Mouse (Mus musculus) ES-CJ7 (cell line): Measurements from ENCODE around the gene Siah2.

Source experiments
- DNase-seq: peaks from one replicate; pipeline ENCODE4 v3.0.0; 2011; ENCODE audit warnings: low read depth, low spot score

Siah2 gene

DNA sequence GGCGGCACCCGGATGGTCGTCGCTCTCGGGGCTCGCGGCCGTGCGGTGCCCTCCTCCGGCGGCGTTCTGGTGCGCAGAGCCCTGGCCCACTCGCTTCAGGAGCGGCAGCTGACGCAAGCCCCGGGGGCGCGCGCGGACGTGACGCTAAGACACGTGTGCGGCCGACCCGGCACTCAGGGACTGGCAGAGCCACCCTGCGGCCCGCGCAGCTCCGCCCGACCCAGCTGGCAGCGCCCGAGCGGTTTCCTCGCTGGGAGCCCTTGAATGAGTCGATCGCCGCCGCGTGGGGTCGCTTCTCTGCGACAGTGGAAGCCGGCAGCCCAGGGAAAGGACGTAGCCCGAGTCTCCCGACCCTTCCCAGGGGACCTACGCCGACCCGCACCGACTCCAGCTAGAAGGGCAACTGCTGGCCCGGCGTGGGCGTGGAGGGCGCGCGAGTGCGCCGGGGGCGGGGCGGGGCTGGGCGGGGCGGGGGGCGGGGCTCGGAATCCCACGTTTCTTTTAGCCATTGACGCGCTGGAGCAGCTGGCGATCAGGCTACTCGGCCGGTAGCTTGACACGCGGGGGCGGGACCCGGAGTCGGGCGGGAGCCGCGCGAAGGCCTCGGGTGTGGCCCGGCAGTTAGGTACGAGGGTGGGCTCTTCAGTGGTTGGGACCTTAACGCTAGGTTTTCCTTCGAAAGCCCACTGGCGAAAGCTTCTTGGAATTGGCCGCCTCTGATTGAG lies at the start of gene Siah2:
TSS of gene Siah2 (minus strand) at position 404 of the 725 bp plus-strand sequence.
- peak; percentile 72 for DNase-seq

DNA sequence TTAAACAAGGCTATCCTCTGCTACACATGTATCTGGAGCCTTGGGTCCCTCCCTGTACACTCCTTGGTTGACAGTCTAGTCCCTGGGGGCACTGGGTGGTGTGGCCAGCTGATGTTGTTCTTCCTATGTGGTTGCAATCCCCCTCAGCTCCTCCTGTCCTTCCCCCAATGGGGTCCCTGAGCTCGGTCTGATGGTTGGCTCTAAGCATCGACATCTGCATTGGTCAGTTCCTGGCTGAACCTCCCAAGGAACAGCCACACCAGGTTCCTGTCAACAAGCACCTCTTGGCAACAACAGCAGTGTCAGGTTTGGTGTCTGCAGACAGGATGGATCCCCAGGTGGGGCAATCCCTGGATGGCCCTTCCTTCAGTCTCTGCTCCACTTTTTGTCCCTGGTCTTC lies 47.3 kb upstream of the Siah2 start:
- DNase-seq: no peak

DNA sequence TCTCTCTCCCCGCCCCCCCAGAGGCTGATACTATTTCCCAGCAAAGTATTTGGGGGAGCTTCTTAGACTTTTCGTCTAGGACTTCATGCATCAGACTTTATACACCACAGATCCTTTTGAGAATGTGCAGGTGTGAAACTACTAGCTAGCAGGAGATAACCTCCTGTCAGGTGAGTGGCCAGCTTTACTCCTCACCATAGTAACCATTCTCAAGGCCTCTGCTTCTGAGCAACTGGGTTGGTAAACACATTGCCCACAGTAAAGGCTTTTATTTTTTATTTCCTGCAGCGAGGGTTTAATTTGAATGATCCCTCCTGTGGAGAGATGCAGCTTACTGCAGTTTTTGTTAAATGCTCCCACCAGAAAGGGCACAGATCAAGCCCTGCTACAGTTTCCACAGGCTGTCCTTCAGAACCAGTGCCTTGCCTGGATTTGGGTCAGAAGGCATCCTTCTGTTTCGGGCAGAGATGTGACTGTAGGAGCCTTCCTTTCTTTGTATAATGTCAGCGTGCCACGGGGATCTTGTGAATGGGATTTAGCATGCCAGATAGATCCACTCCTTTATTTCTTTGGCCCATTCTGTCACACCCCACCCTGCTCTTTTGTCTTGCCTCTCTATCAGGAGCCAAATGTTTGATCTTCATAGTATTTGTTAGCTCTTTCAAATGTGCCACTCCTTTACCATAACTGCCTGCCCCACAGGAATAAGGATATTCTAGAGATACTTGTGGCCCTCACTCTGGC lies 46.3 kb upstream of the Siah2 start:
- DNase-seq: peak; percentile 8

DNA sequence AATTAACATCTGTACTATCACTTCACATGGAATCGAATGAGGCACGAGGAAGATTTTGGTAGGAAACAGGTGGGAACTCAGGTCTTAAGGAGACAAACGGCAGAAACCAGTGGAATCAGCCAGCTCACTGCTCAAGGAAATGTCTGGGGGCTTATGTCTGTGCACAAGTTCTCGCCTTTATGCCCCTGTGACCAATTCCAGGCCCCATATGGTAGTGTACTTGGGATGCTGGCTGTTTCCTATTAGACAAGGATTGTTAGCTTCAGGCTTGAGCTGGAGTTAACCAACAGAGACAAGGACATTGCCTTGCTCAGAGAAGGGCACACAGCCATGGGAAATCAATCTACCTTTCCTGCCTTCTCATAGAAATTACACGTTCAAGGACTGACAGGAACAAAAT lies 39.3 kb upstream of the Siah2 start:
- no peak for DNase-seq

DNA sequence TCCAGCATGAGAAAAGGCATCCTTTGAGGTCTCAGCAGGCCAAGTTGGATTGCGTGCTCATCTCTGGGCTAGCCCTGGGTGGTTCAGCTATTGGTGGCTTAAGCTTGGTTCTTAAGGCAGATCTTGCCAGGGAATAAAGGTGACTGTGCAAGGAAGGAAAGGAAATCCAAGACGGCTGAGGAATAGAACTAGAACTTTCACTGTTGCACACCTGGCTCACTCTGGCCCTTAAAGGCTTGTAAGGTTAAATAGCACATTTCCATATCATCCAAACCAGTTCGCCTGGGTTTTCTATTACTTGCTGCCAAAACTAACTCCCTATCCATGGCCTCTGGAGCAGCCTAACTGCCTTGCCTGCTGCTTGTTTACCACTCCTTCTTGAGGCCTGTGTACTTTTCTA lies 38.4 kb upstream of the Siah2 start:
- no peak for DNase-seq

DNA sequence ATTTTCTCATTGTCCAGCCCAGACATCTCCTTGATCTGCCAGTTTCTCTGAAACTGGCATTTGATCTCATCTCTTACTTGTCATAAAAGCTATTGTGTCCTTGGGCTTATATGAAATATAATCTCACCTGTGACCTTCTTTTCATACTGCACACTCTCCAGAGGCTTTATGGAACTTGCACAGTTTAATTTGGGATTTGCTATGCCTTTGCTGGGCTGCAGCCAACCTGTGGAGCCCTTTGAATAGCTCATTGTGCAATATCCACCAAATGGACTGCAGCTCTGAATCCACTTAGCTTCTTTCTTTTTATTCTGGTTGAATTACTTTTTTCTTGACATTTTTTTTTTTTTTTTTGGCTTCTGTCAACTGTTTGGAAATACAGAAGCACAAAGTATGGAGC lies 37.3 kb upstream of the Siah2 start:
- DNase-seq: no peak

DNA sequence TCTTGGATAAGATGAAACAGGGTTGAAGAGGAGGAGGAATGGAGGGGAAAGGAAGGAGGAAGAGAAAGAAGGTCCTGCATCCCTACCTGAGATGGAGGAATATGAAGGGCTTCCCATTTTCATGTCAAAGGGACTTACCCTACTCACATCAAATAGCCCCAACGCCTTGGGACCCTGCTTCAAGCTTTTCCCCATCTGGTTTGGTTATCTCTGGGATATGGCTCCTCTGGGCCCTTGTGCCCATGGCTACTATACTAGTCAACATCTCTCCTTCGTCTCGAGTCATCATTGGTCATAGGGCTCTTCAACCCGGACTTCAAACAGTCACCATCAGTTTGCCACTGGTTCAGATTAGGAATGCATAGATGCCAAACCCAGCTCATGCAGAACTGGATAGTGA lies 35.4 kb upstream of the Siah2 start:
- no peak for DNase-seq

DNA sequence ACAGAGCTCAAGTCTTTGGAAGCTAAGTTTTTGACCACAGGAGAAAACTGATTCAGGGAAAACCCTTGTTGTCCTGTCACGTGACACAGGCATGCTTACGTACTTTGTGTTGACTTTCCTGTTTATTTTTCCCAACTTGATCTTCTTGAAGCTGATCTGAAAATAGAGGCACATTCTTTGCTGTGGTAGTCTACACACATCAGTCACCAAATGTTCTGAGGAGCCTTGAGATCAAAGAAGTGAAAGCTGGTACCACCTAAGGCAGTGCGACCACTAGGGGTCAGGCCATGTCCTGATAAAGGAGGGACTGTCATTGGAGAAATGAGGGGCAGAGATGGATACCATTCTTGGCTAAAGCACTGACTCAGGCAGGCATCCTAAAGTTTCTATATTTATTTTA lies 34.8 kb upstream of the Siah2 start:
- peak; percentile 33 for DNase-seq

DNA sequence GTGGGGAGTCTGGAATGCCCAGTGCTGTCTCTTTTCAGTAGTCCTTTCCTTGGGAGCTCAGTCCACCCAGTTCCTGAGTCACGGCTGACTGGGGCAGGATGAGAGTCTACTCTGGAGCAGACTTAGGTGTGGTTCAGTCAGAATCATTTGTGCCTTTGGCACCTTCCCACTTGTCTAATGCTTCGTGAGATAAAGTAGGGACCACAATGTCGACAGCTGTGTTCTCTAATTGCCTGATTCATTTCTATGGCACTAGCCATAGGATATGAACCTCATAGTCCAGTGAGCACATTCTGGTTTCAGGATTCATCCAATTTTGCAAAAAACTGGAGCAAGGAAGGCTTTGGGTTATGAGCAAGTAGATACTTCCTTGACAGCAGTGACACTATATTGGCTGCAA lies 34.2 kb upstream of the Siah2 start:
- no peak for DNase-seq

DNA sequence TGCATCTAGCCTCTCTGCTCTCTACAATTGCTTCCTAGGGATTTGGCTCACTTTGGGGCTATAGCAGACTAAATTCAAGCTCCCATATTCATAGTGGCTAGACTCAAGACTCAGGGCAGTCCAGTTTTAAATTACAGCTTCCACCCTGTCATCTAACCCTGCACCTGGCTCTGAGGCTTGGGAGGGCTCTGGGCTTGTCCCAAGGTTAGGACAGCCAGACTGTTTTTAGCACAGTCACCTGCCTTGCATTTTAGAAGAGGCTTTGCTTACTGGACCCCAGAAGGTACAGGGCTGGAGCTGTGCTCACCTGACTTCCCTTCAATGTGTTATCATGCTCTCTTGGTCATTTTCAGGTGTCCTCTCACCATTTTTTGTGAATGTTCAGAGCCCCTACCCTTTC lies 32.6 kb upstream of the Siah2 start:
- DNase-seq: no peak

DNA sequence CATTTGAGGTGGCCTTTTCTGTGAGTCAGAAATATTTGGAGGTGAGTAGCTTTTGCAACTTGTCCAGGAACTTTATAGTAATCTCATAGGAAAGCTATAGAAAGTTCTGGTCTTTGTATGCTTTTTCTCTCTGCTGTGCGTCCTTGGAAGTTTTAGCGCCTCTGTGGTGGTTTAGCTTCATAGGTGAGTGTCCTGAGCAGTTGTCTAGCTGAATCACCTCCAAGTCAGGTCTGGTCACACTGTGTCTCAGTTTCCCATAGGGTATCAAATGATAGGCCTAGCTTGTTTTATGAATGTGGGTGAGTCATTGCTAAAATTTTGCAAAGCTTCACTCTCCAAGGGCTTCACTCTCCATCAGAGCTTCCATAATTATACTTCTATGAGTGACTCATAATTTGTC lies 31.5 kb upstream of the Siah2 start:
- no peak for DNase-seq

DNA sequence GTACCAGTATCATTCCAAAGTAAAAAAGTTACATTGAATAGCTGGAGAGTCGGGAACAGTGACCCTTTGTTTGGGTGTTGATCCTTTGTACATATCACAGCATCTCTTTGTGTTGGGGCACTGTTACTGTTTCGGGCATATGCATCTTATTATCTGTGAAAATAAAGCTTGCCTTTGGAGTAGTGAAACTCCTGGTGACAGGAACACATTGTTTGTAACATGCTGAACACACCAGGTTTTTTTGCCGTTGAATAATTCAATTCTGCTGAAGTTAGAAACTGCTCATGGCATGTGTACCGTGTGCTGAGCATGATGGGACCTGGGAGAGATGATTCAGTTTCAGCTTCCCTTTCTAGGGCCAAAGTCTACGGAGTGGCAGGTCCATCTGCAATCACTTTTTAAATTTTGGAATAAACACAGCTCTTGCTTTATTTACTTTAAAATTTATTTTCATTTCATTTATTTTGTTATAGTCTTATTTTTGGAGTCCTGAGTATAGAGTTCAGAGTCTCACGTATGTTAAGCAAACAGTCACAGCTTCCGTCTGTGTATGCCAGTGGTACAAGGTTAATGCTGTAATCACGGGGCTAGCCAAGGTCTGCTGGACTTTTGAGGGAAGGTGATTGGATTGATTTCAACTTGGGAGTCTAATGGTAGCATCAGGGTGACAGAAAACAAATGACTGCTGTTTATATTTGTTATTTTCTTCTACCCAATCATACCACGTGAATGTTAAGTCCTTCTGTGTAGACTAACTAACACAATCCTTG lies 27.4 kb upstream of the Siah2 start:
- DNase-seq: no peak

DNA sequence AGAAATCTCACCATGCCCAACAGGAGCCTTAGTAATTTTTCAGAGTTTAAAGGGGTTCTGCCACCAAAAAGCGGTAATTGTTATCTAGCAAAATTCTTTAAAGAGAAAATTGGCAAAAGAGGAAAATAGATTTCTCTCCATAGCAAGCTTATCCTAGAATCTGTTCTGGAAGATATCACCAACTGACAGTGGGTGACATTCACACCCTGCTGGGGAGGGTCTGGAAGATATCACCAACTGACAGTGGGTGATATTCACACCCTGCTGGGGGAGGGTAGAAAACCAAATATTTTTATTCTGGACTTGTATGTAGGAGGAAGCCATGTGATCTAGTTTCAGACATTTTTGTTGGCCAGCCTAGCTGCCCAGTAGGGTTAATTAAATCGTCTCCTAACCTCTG lies 24.5 kb upstream of the Siah2 start:
- no peak for DNase-seq

DNA sequence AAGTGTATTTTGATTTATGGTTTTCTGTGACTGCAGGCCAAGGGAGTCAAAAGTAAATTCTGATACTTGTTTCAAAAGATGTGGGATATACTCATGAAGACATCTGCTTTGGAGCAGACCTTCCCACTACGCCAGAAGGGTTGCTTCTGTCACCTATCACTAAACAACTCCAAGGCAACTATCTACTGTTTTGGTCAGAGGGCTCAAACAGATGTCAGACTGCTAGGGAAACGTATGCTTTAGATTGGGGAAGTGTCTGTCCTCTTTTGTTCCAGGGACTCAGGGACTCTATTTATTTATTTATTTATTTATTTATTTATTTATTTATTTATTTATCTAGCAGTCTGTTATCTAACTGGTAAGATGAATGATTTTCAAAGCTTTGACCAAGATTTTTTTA lies 22.6 kb upstream of the Siah2 start:
- DNase-seq: no peak

DNA sequence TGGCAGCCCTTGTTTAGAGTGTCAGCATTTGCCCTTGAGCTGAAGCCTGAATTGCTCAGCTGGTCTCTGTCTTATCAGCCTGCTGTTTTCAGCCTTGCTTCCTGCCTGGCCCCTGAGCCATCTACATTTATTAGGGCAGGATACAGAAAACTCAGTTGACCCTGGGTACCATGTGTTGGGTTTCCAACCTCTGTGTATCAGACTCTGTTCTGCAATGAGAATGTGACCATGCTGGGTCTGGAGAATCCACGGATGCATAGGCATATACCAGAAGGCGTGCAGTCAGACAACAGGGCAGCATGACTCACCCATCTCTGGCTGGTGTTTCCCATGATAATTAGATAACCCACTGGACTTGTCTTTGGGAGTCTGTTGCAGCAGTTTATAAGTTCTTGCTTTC lies 21.8 kb upstream of the Siah2 start:
- no peak for DNase-seq

DNA sequence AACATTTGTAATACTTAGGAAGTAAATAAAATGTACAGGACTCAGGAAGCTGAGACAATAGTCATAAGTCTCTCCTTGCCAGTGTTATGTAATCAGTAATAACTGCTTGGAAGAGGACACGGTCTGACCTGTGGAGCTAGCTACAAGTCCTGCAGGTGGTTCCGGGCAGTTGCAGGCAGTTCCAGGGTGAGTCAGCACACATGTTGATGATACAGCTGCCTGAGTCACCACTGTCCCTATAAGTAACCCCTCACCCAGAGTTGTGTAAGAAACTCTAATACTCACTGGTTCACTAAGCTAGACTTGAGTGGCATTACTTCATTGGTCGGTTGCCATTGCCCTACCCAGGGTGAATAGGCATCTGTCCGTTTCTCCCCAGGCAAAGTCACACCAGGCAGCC lies 21.0 kb upstream of the Siah2 start:
- DNase-seq: no peak

DNA sequence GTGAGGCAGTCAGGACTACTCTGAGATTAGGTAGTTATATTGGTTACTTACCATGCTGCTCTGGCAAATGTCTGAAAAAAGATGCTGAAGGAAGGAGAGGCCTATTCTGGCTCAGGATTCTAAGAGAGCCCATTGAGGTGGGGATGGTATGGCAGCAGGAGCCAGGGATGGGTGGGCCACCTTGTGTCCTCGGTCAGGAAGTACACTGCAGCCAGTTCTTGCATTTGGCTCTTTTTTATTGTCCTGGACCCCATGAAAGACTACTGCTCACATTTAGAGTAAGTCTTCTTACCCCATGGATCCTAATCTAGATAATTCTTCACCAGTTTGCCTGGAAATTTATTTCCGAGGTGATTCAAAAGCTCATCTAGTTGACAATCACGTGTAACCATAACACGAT lies 12.3 kb upstream of the Siah2 start:
- no peak for DNase-seq

DNA sequence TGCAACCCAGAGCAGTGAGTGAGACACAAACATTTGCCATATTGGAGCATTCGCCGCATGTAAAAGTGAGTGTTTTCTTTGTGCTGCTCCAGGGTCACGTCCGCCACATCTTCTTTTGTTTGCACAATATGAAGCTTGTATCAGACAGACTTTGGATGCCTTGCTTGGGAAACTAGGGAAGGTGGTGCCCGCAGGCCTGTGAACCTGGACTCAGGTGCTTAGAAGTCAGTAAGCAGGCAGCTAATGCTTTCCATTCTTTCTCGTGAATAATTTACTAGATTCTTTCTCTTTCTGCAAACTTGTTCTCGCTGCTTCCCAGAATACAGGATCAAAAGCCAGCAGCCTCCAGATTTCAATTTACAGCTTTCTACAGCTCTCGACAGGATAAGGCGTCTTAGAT lies 11.5 kb upstream of the Siah2 start:
- DNase-seq: no peak

DNA sequence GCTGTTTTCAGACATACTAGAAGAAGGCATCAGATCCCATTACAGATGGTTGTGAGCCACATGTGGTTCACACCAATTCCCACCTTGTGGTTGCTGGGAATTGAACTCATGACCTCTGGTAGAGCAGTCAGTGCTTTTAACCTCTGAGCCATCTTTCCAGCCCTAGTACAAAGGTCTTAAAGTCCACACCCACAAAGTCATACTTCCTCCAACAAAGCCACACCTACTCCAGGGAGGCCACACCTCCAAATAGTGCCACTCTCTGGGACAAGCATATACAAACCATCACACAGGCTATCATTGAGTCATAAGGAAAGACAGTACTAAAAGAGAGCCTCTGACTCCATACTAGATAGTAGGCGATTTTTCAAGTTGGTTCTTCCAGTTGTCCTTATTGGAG lies 10.1 kb upstream of the Siah2 start:
- peak; percentile 7 for DNase-seq

DNA sequence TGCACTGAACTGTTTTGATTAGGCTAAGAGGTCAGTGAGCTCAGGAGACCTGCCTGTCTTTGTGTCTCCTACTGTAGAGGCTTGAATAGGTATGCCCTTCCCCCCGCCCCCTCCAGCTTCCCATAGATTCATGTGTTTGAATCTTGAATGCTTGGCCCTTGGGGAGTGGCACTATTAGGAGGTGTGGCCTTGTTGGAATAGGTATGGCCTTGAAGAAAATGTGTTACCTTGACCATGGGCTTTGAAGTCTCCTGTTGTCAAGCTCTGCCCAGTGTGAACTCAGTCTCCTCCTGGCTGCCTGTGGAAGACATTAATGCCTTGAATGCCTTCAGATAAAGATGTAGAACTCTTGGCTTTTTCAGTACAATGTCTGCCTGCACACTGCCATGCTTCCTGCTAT lies 9.2 kb upstream of the Siah2 start:
- DNase-seq: peak; percentile 23

DNA sequence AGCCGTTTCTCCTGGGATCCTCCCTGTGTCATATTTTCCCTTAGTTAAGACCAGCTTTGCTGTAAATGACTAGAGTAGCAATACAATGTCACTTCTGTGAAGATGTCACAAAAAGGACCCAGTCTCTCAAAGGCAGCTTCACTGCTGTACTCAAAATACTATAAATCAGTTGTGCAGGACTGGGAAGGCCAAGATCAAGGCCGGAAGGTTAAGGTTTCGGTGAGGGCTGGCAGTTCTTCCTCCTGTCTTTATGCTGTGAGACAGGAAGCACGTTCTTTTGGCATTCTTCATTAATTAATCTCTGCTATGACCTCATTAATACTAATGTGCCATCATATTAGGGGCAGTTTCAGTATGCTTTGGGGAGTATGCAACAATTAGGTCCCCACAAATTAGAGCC lies 5.7 kb upstream of the Siah2 start:
- no peak for DNase-seq

DNA sequence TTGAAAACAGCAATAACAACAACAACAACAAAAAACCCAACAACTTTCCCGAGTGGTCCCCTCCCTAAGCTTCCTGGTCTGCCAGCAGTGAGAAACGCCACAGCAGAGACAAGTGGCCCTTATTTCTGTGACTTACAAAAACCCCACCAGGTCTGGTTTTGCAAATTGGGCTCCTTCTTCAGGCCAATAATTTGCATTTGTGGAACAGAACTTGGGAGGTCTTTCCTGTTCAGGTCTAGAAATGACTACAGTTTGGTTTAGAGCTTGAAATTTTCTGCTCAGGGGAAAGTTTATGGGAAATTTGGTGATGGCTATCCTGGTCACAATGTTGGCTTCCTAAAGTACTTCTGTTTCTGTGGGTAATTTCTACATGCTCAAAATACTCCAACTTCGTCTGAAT lies 4.6 kb upstream of the Siah2 start:
- DNase-seq: no peak

DNA sequence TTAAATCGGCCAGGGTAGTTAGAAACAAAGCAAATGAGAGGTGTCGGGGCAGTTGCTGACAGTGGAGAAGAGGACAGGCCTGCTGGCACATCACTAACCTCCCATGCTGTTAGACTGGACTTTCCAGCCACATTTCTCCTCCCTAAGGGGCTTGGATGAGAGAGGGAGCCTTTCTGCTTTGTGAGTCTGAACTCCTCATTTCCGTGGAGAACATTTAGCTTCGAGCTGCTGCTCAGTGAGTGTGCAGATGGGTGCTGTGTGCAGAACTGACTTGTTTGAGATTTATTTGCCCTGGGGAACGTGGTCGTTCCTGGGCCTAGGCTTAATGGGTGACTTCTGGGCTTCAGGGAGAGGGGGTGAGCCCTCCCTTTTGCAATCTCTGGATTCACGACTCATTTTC lies 3.3 kb upstream of the Siah2 start:
- DNase-seq: no peak
